Mouse (Mus musculus): ENCODE results near the gene Nip7. TPM values are rescaled to one million over a fixed set of nuclear protein-coding genes. Genes with fewer than 3 reads are reported as not detected.

Gene Nip7
- polyA plus RNA-seq, 1 experiment from 2014 or later, result 37.3 TPM

DNA sequence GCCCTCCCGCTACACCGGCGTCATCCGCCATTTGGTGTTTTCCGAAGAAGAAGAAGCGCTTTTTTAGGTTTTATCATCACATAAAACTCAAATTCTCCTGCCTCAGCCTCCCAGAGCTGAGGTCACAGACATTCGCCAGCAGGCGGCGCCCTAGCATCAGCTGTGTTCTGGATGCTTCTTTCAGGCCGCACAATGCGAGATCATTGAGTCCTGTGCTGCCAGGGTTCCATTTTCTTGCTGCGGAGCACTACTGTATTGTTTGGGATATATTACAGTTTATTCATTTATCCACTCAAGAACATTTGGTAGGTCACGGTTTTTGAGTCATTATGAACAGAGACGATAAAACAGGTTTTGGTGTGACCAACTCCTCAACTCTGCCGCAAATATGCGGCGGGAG lies 28.7 kb downstream of the Nip7 start:
- WGBS, result 98% methylated on average over 17 of the region's 17 CpGs
- no peak overlapping the region for H3K4me3 ChIP-seq (ENCODE audit: low read depth, low read length)
- DNase-seq (ENCODE audit: low spot score) (no peak), ATAC-seq (no peak)
- no peak overlapping the region for H3K27ac ChIP-seq (ENCODE audit: low read length)
- no peak overlapping the region for H3K4me2 ChIP-seq (replicated peaks; ENCODE audit: low read depth, low read length)
- H3K4me1 ChIP-seq (ENCODE audit: insufficient read depth, low read depth, low read length), result no peaks in the 10 kb centered on the region
- H3K36me3 ChIP-seq (ENCODE audit: insufficient read depth, low read length), result peaks cover 7% of the 10 kb centered on the region; the same call in 1 of the 2 replicates
- H3K27me3 ChIP-seq (replicated peaks; ENCODE audit: insufficient read depth, low read length), result no peaks in the 10 kb centered on the region
- TF ChIP-seq EP300 (IDR thresholded peaks at IDR 0.05) (no peak), CTCF (IDR thresholded peaks at IDR 0.05) (peak; percentile 49)
- H3K9me3 ChIP-seq (ENCODE audit: low read length), result no peaks in the 10 kb centered on the region
- no peak overlapping the region for H3K9ac ChIP-seq (replicated peaks; ENCODE audit: low read depth)

DNA sequence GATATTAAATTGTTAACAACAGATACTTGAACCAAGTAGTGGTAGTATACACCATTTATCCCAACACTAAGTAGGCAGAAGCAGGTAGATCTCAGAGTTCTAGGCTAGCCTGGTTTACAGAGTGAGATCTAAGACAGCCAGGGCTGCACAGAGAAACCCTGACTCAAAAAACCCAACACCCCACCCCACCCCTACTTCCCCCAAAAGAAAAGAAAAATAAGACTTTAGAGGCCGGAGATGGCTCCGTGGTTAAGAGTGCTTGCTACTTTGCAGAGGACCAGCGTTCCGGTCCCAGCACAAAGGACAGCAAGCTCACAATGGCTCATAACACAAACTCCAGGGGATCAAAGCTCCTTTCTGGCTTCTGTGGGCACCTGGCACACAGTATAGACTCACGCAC lies 29.3 kb downstream of the Nip7 start:
- DNase-seq (ENCODE audit: low spot score), result no peak
- no peak overlapping the region for H3K27ac ChIP-seq (ENCODE audit: low read length)
- no peak overlapping the region for H3K4me2 ChIP-seq (replicated peaks; ENCODE audit: low read depth, low read length)
- WGBS, result 99% methylated on average over 5 of the region's 5 CpGs
- no peaks in the 10 kb centered on the region for H3K4me1 ChIP-seq (ENCODE audit: insufficient read depth, low read depth, low read length)
- H3K4me3 ChIP-seq (ENCODE audit: low read depth, low read length), result no peak overlapping the region
- TF ChIP-seq EP300 (IDR thresholded peaks at IDR 0.05), result no peak
- no peak for TF ChIP-seq CTCF (IDR thresholded peaks at IDR 0.05)
- peaks cover 9% of the 10 kb centered on the region; the same call in 1 of the 2 replicates for H3K36me3 ChIP-seq (ENCODE audit: insufficient read depth, low read length)
- no peaks in the 10 kb centered on the region for H3K27me3 ChIP-seq (replicated peaks; ENCODE audit: insufficient read depth, low read length)
- no peak for ATAC-seq
- H3K9me3 ChIP-seq (ENCODE audit: low read length), result no peaks in the 10 kb centered on the region
- no peak overlapping the region for H3K9ac ChIP-seq (replicated peaks; ENCODE audit: low read depth)

DNA sequence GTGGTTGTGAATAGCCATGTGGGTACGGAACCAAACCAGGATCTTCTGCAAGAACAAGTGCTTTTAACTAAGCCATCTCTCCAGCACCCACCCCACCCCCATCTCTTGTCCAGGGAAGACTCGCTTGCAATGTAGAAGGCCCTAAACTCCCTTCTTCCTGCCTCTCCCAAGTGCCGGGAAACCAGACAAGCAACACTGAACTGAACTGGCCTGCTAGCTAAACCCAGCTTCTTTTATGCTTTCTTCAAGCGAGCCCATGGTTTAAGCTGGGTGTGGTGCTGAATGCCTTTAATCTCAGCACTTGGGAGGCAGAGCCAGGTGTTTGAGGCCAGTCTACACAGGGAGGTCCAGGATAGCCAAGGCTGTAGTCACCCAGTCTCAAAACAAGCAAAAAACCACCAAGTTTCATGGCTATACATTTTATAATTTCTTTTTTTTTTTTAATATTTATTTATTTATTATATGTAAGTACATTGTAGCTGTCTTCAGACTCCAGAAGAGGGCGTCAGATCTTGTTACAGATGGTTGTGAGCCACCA lies 31.9 kb downstream of the Nip7 start:
- no peak for ATAC-seq
- DNase-seq (ENCODE audit: low spot score), result no peak
- Histone ChIP-seq H3K27me3 (replicated peaks; ENCODE audit: insufficient read depth, low read length) (no peaks in the 10 kb centered on the region), H3K9me3 (ENCODE audit: low read length) (no peaks in the 10 kb centered on the region), H3K4me3 (ENCODE audit: low read depth, low read length) (no peak overlapping the region), H3K27ac (ENCODE audit: low read length) (no peak overlapping the region), H3K4me2 (replicated peaks; ENCODE audit: low read depth, low read length) (no peak overlapping the region), H3K36me3 (ENCODE audit: insufficient read depth, low read length) (0 out of 2 replicates have a peak, but pooled peaks cover 4% of the 10 kb centered on the region), H3K4me1 (ENCODE audit: insufficient read depth, low read depth, low read length) (no peaks in the 10 kb centered on the region), H3K9ac (replicated peaks; ENCODE audit: low read depth) (no peak overlapping the region)
- WGBS, result 95% methylated on average over 5 of the region's 5 CpGs
- TF ChIP-seq EP300 (IDR thresholded peaks at IDR 0.05), result no peak
- no peak for TF ChIP-seq CTCF (IDR thresholded peaks at IDR 0.05)

DNA sequence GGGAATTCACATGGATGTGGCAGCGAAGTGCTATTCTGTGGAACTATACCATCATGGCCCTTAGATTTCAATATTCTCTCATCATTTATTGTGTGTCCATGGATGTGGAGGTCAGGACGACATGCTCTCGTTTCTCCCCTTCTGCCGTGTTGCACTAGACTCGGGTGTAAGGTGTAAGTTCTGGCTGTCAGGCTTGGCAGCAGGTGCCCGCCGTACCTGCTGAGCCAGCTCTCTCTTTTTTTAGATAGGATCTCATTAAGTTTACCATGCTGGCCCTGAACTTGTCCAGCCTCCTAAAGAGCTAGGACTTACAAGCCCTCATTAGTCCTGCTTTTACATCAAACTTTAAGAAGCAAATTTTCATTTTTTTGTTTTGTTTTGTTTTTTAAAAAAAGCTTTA lies 33.9 kb downstream of the Nip7 start:
- no peak overlapping the region for H3K9ac ChIP-seq (replicated peaks; ENCODE audit: low read depth)
- TF ChIP-seq CTCF (IDR thresholded peaks at IDR 0.05), result no peak
- no peak for TF ChIP-seq EP300 (IDR thresholded peaks at IDR 0.05)
- H3K4me2 ChIP-seq (replicated peaks; ENCODE audit: low read depth, low read length), result no peak overlapping the region
- WGBS, result 95% methylated on average over 7 of the region's 7 CpGs
- no peaks in the 10 kb centered on the region for H3K27me3 ChIP-seq (replicated peaks; ENCODE audit: insufficient read depth, low read length)
- H3K9me3 ChIP-seq (ENCODE audit: low read length), result no peaks in the 10 kb centered on the region
- 0 out of 2 replicates have a peak, but pooled peaks cover 4% of the 10 kb centered on the region for H3K36me3 ChIP-seq (ENCODE audit: insufficient read depth, low read length)
- H3K4me3 ChIP-seq (ENCODE audit: low read depth, low read length), result no peak overlapping the region
- peaks cover 4% of the 10 kb centered on the region for H3K4me1 ChIP-seq (ENCODE audit: insufficient read depth, low read depth, low read length)
- DNase-seq (ENCODE audit: low spot score) (no peak), ATAC-seq (no peak)
- H3K27ac ChIP-seq (ENCODE audit: low read length), result no peak overlapping the region

DNA sequence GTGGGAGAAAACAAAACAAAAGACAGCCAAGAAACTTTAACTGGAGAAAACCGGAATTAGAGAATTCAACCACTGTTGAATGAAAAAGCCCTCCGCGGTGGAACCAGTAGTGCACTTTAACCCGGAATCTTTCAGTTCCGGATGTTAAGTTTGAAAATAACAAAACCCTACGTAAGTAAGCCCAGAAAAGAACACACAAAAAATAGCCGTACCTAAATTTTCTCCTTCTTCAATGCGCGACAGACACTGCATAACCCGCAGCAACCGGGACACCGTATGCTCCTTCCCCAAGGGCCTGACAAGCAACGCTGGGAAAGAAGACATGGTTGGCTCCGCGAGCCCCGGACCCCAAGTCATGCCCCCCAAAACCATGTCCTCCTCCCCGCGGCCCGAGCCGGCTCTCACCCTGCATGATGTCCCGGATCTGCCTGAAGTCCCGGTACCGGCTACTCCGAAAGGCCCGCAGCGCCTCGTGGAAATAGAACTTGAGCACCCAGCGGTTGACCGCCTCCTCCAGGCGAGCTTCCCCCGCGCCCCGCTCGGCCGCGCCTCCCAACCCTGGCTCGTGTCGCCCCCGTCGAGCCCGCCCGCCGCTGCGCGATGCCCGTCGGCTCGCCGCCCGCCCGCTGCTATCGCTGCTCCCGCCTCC lies 39.2 kb downstream of the Nip7 start:
- ATAC-seq (peak; percentile 7), DNase-seq (ENCODE audit: low spot score) (peak; percentile 53)
- Histone ChIP-seq H3K36me3 (ENCODE audit: insufficient read depth, low read length) (0 out of 2 replicates have a peak, but pooled peaks cover 3% of the 10 kb centered on the region), H3K27ac (ENCODE audit: low read length) (peak overlapping the region; percentile 96), H3K9me3 (ENCODE audit: low read length) (no peaks in the 10 kb centered on the region), H3K4me2 (replicated peaks; ENCODE audit: low read depth, low read length) (peak overlapping the region; percentile 78), H3K4me1 (ENCODE audit: insufficient read depth, low read depth, low read length) (peaks cover 8% of the 10 kb centered on the region), H3K9ac (replicated peaks; ENCODE audit: low read depth) (peak overlapping the region; percentile 82), H3K27me3 (replicated peaks; ENCODE audit: insufficient read depth, low read length) (no peaks in the 10 kb centered on the region), H3K4me3 (ENCODE audit: low read depth, low read length) (peak overlapping the region; percentile 87)
- under 1% methylated on average over 47 of the region's 53 CpGs for WGBS
- TF ChIP-seq CTCF (IDR thresholded peaks at IDR 0.05) (no peak), EP300 (IDR thresholded peaks at IDR 0.05) (no peak)

DNA sequence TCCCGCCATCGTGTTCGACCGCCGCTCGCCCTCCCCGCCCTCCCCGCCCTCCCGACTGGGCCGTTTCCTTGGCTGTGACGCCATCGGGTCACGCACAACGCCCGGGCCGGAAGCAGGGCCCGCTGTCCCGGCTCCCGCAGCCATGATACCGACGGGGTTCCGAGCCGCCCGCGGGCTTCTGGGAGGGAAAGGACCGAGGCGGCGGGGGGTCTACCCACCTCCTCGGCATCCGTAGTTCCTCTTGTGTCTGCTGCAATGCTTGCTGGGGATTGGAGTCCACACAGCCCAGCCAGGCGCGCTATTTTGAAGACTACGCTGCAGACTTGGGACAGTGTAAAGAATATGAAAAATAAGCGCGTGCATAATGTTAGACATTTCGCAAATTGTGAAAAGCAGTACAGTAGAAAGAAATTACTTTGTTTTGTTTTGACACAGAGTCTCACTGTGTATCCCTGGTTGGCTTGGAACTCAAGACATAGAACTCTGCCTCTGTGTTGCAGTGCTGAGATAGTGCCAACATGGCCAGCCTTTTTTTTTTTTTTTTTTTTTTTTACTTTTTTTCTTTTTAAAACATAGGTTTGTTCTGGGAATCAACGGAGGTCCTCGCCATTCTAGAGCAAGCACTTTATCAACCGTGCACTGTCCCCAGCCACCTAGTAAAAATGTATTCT lies 39.8 kb downstream of the Nip7 start, which contains the start of gene Terf2:
TSS of gene Terf2 (minus strand) at position 182 of the 671 bp plus-strand sequence.
- WGBS, result 6% methylated on average over 32 of the region's 39 CpGs
- no peaks in the 10 kb centered on the region for H3K36me3 ChIP-seq (ENCODE audit: insufficient read depth, low read length)
- DNase-seq (ENCODE audit: low spot score), result peak; percentile 98
- peak within 1 kb of the TSS; percentile 96 for H3K27ac ChIP-seq (ENCODE audit: low read length)
- no peaks in the 10 kb centered on the region for H3K9me3 ChIP-seq (ENCODE audit: low read length)
- H3K27me3 ChIP-seq (replicated peaks; ENCODE audit: insufficient read depth, low read length), result no peaks in the 10 kb centered on the region
- ATAC-seq, result peak; percentile 96
- peaks cover 8% of the 10 kb centered on the region for H3K4me1 ChIP-seq (ENCODE audit: insufficient read depth, low read depth, low read length)
- H3K4me3 ChIP-seq (ENCODE audit: low read depth, low read length), result peak within 1 kb of the TSS; percentile 87
- no peak for TF ChIP-seq CTCF (IDR thresholded peaks at IDR 0.05)
- TF ChIP-seq EP300 (IDR thresholded peaks at IDR 0.05), result peak; percentile 18; the same call in 1 of the 2 replicates
- H3K9ac ChIP-seq (replicated peaks; ENCODE audit: low read depth), result peak within 1 kb of the TSS; percentile 82
- peak within 1 kb of the TSS; percentile 78 for H3K4me2 ChIP-seq (replicated peaks; ENCODE audit: low read depth, low read length)
